Mouse (Mus musculus) kidney, embryonic 14.5 days (tissue): Measurements from ENCODE around the gene Vps13a. TPM values are rescaled to one million over a fixed set of nuclear protein-coding genes. Genes with fewer than 3 reads are reported as not detected.

Experiments
- ATAC-seq: fragments of 200-750 bp; cut with Nextera tagmentation; 2 replicates; pipeline ENCODE4 v1.8.0; 2017; ENCODE audit warnings: moderate number of reproducible peaks, mild to moderate bottlenecking, moderate TSS enrichment, moderate library complexity; ENCODE audit not compliant: low FRiP score, low TSS enrichment
- H3K27ac ChIP-seq: fragments of 300-500 bp; sonication (generic); 2 replicates; pipeline ENCODE4 v1.5.1; 2014; ENCODE audit warnings: low read depth, mild to moderate bottlenecking, low read length, moderate library complexity, mixed read lengths
- H3K27me3 ChIP-seq: fragments of 300-500 bp; sonication (generic); 2 replicates; pipeline ENCODE4 v1.6.1; 2014; ENCODE audit warnings: mild to moderate bottlenecking, low read length; ENCODE audit not compliant: control insufficient read depth, insufficient read depth
- H3K36me3 ChIP-seq: fragments of 300-500 bp; sonication (generic); 2 replicates; pipeline ENCODE4 v1.6.1; 2014; ENCODE audit warnings: low read length, mixed read lengths; ENCODE audit not compliant: control insufficient read depth, insufficient read depth
- H3K4me1 ChIP-seq: fragments of 300-500 bp; sonication (generic); 2 replicates; pipeline ENCODE4 v1.6.1; 2014; ENCODE audit warnings: low read length, mixed read lengths; ENCODE audit not compliant: control insufficient read depth, insufficient read depth
- H3K4me2 ChIP-seq: fragments of 300-500 bp; sonication (generic); replicated peaks from 2 replicates; pipeline ENCODE4 v1.6.1; 2014; ENCODE audit warnings: low read depth, mild to moderate bottlenecking, low read length
- H3K4me3 ChIP-seq: fragments of 300-500 bp; sonication (generic); 2 replicates; pipeline ENCODE4 v1.5.1; 2014; ENCODE audit warnings: mild to moderate bottlenecking, low read length
- H3K9ac ChIP-seq: fragments of 300-500 bp; sonication (generic); 2 replicates; pipeline ENCODE4 v1.6.1; 2014; ENCODE audit warnings: low read depth, mild to moderate bottlenecking, low read length, moderate library complexity
- H3K9me3 ChIP-seq: fragments of 300-500 bp; sonication (generic); 2 replicates; pipeline ENCODE4 v1.6.1; 2016; ENCODE audit warnings: low read length; ENCODE audit not compliant: control insufficient read depth
- whole genome bisulfite sequencing: fragments of 180-500 bp; shearing (Covaris S2); extraction: QIAGEN DNeasy Blood & Tissue Kit; methylation state at CpG from one replicate; pipeline ENCODE4 v1.1.7; 2014; 5-methylcytosine and 5-hydroxymethylcytosine counted together
- polyA plus RNA-seq: library from polyadenylated mRNA; unstranded; fragments of >200 nt; fragmentation: Nextera tagmentation; extraction: Ambion mirVana; gene quantifications from 2 replicates; pipeline ENCODE4 v1.2.1, GENCODE M21; 2014

Gene Vps13a
- polyA plus RNA-seq: 11.0 and 13.3 TPM in 2 replicates

DNA sequence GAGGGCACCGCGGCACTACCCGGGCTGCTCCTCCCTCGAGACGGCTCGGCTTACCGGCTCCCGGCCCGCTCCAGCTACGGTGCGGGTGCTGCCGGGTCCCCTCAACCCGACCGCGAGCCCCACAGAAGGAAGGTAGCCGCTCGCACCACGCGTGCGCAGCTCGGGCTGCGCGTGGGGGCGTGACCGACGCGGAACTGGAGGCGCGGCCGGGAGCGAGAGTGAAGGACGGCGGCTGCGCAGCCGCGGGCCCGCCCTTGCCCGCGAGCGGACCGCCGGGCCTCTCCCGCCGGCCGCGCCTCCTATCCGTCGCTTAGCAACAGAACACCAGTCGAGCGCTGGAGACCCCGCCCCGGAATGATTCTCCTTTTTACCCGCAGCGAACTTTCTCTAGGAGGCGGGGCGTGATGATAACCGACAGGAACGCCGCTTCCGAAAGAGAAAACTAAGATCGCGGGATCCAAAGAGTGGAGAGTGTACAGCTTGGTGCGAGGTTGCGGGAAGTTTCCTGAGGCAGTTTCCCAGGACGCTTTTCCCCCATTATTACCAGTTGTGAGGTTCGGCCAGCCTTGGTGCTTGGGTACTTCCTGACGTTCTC, at the start of gene Vps13a:
TSS of gene Vps13a (minus strand) at position 144 of the 595 bp plus-strand sequence.
- H3K27me3 ChIP-seq: peaks cover 3% of the 10 kb centered on the region; the same call in 1 of the 2 replicates
- peak; percentile 99 for ATAC-seq
- H3K4me1 ChIP-seq: no peaks in the 10 kb centered on the region; the same call in 1 of the 2 replicates
- under 1% methylated on average over 58 of the region's 67 CpGs for WGBS
- peak within 1 kb of the TSS; percentile 96 for H3K4me2 ChIP-seq
- peak within 1 kb of the TSS; percentile 69 for H3K4me3 ChIP-seq
- no peak within 1 kb of the TSS for H3K27ac ChIP-seq
- peak within 1 kb of the TSS; percentile 63 for H3K9ac ChIP-seq
- no peaks in the 10 kb centered on the region for H3K36me3 ChIP-seq
- no peaks in the 10 kb centered on the region for H3K9me3 ChIP-seq

DNA sequence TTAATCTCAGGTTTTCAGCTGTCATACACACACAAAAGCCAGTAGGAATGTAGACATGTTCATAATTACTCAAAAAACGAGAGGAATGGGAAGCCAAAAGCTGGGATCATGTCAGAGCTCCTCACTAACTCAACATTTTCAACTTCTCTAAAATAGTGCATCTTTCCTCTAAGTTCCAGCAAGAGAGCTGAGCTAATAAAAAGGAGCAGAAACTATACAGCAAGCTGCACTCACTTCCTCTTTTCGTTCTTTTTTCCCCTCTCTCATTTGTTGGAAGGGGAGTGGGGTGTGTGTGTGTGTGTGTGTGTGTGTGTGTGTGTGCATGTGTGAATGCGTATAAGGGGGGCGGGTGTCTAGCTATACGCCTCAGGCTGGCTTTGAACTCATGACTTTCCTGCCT, 46.9 kb upstream of the Vps13a start:
- no peaks in the 10 kb centered on the region for H3K9me3 ChIP-seq
- H3K9ac ChIP-seq: no peak overlapping the region
- H3K4me3 ChIP-seq: no peak overlapping the region
- H3K36me3 ChIP-seq: no peaks in the 10 kb centered on the region
- no peak overlapping the region for H3K27ac ChIP-seq
- H3K27me3 ChIP-seq: no peaks in the 10 kb centered on the region
- WGBS: 70% methylated on average over 5 of the region's 5 CpGs
- no peaks in the 10 kb centered on the region for H3K4me1 ChIP-seq
- no peak for ATAC-seq
- no peak overlapping the region for H3K4me2 ChIP-seq

DNA sequence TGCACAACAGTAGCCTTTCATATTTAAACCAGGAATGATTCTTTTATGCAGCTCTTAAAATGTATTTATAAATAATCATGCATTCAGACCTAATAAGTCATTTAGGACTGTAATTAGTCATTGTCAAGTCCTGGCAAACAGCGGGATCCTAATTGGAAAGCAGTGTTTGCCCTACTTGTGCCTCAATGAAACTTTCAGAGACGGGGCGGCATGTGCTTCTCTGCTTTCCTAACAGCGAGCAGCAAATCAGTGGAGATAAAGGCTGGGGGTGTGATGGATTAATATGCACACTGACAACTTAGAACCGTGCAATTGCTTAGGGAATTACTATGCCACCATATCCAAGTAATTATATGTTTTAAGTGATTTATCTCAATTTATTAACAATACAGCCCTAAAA, 44.5 kb upstream of the Vps13a start:
- ATAC-seq: no peak
- WGBS: 56% methylated on average over 5 of the region's 5 CpGs
- Histone ChIP-seq H3K4me1 (no peaks in the 10 kb centered on the region), H3K9ac (no peak overlapping the region), H3K27me3 (no peaks in the 10 kb centered on the region), H3K36me3 (no peaks in the 10 kb centered on the region), H3K4me3 (no peak overlapping the region), H3K4me2 (no peak overlapping the region), H3K27ac (no peak overlapping the region), H3K9me3 (no peaks in the 10 kb centered on the region)

DNA sequence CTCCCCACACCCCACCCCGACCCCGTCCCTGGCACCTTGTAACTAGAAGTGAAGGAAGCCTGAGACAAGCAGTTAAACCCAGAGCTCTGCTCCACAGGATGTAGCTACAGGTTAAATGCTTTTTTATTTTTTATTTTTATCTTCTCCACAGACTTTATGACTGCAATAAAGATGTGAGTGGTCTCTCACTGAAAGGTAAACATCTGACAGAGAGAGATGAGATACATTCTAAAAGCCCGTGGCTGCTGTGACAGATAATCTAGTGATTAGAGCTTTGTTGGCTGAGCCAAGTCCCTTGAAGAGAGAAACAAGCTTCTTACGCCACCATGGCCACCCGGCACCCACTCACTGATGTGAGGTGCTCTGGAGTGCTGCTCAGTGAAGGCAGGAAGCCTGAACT, 34.1 kb upstream of the Vps13a start:
- ATAC-seq: no peak
- no peak overlapping the region for H3K4me3 ChIP-seq
- H3K4me1 ChIP-seq: no peaks in the 10 kb centered on the region
- no peak overlapping the region for H3K4me2 ChIP-seq
- no peaks in the 10 kb centered on the region for H3K36me3 ChIP-seq
- no peak overlapping the region for H3K9ac ChIP-seq
- 49% methylated on average over 5 of the region's 5 CpGs for WGBS
- no peaks in the 10 kb centered on the region for H3K27me3 ChIP-seq
- no peak overlapping the region for H3K27ac ChIP-seq
- H3K9me3 ChIP-seq: no peaks in the 10 kb centered on the region

DNA sequence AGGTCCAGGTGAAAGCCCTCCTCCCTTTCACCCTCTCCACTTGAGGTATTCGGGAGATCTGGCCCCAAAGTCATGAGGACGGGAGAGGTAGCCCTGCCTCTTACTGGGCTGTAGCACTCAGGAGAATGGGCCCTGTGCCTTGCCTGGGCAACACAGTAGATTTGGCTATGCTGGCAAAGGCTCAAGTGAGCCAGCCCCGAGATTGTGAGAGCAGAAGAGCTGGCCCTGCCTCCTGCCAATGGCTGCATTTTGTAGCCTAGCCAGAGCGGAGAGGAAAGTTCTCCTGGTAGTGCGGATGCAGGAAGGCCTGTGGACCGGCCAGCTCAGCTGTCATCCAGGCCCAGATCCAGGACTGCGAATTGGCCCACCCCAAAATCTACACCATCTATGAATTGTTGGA, 32.6 kb upstream of the Vps13a start:
- H3K9me3 ChIP-seq: no peaks in the 10 kb centered on the region
- H3K27ac ChIP-seq: no peak overlapping the region
- H3K27me3 ChIP-seq: no peaks in the 10 kb centered on the region
- ATAC-seq: no peak
- H3K9ac ChIP-seq: no peak overlapping the region
- 83% methylated on average over 7 of the region's 7 CpGs for WGBS
- H3K4me2 ChIP-seq: no peak overlapping the region
- H3K4me1 ChIP-seq: no peaks in the 10 kb centered on the region
- no peaks in the 10 kb centered on the region for H3K36me3 ChIP-seq
- H3K4me3 ChIP-seq: no peak overlapping the region

DNA sequence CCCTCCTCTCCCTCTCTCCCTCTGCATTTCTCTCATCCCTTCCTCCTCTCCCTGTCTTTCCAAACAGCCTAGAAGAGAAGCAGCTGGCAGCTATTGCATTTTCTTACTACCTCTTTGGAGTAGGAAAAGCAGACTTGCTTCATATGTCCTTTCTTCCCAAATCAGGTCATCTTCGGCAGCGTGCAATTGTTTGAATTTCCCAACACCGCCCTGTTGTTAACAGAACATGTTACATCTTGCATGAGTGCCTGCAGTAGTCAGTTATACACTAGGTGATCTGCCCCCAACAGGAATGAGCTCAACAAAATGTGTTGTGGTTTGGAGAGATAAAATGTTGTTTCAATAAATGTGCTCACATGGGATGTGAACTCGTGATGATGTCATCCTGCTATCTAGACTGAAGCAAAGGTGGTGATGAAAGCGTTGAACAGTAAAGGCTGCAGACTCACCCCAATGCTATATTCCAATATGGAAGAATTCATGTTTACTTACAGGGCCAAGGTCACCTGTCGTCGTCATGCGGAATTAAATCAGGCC, 31.4 kb upstream of the Vps13a start:
- no peak for ATAC-seq
- 83% methylated on average over 8 of the region's 8 CpGs for WGBS
- Histone ChIP-seq H3K4me2 (no peak overlapping the region), H3K36me3 (no peaks in the 10 kb centered on the region), H3K9me3 (no peaks in the 10 kb centered on the region), H3K9ac (no peak overlapping the region), H3K4me3 (no peak overlapping the region), H3K27me3 (no peaks in the 10 kb centered on the region), H3K4me1 (no peaks in the 10 kb centered on the region), H3K27ac (no peak overlapping the region)

DNA sequence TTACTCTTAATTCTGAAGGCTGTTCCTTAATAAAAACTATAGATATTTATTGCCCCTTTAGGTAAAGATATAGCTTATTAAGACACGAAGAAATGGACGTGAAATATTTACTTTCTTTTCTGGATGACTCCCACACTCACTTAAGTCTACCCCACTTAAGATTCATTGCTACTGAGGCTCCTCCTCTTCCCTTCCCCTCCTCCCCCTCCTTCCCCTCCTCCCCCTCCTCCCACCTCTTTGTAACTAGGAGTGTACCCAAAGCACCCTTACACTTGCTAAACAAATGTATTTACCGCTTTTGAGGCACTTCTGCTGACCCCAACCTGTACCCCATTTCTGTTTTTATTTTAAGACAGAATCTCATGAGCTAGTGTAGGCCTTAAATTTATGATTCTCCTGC, 24.4 kb upstream of the Vps13a start:
- Histone ChIP-seq H3K9ac (no peak overlapping the region), H3K36me3 (no peaks in the 10 kb centered on the region), H3K4me3 (no peak overlapping the region), H3K9me3 (no peaks in the 10 kb centered on the region), H3K27ac (no peak overlapping the region), H3K4me1 (no peaks in the 10 kb centered on the region), H3K27me3 (no peaks in the 10 kb centered on the region), H3K4me2 (no peak overlapping the region)
- no peak for ATAC-seq
- 22% methylated on average over 3 of the region's 3 CpGs for WGBS

DNA sequence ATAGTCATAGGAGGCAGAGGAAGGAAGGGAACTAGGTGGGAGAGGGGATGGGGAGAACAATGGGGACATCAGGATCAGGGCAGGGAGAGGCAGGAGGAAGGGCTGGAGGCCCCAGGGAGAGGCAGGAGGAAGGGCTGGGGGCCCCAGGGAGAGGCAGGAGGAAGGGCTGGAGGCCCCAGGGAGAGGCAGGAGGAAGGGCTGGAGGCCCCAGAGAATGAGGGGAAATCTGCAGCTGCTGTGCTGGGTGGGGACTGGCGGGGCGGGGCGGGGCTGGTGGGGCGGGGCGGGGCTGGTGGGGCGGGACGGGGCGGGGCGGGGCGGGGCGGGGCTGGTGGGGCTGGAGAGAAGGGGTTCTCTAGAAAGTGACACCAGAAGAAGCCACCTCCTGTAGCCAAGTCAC, 23.8 kb upstream of the Vps13a start:
- H3K4me3 ChIP-seq: no peak overlapping the region
- no peak overlapping the region for H3K4me2 ChIP-seq
- 0% methylated on average over 1 of the region's 11 CpGs for WGBS
- H3K36me3 ChIP-seq: no peaks in the 10 kb centered on the region
- no peaks in the 10 kb centered on the region for H3K4me1 ChIP-seq
- H3K27ac ChIP-seq: no peak overlapping the region
- H3K9me3 ChIP-seq: no peaks in the 10 kb centered on the region
- H3K9ac ChIP-seq: no peak overlapping the region
- no peak for ATAC-seq
- no peaks in the 10 kb centered on the region for H3K27me3 ChIP-seq

DNA sequence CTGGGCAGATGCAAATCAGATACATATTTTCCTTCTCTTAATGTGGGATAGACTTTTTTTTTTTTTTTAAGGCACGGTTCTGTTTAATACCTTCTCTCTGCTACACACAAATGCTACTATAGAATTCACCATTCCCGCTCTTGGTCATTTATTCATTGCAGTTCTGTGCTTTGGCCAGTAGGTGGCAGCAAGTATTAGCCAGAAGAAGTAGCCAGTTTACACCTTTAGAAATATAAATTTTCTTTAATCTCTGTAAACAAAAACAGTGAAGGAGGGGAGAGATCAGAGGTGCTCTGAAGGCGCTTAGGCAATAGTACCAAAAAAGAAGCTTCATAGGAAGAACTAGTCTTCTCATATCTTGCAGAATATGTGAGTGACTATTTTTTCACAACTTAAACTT, 22.0 kb upstream of the Vps13a start:
- WGBS: 3% methylated on average over 3 of the region's 3 CpGs

More for the DNA sequence above, 22.0 kb upstream of the Vps13a start:
- Histone ChIP-seq H3K4me1 (no peaks in the 10 kb centered on the region), H3K27ac (no peak overlapping the region), H3K4me2 (no peak overlapping the region), H3K4me3 (no peak overlapping the region), H3K9ac (no peak overlapping the region), H3K27me3 (no peaks in the 10 kb centered on the region), H3K9me3 (no peaks in the 10 kb centered on the region), H3K36me3 (no peaks in the 10 kb centered on the region)
- no peak for ATAC-seq
